Mouse (Mus musculus) left cerebral cortex, postnatal 25 days (tissue): Measurements from ENCODE around the gene Dcst2. TPM values are rescaled to one million over a fixed set of nuclear protein-coding genes. Genes with fewer than 3 reads are reported as not detected.

ENCODE experiments used
- DNase-seq, 2 experiments: peaks; one replicate each; pipeline ENCODE4 v3.0.0; 2022; ENCODE audit warnings: low spot score in 2 of 2, mixed read lengths in 1 of 2
- intact Hi-C: fragments of 180-260 bp; cut with DNase I; formaldehyde crosslinking; loops from one replicate; pipeline ENCODE4 v1.15.1; 2025
- total RNA-seq, 2 experiments: library from RNA; stranded (reverse); gene quantifications; 2 replicates each; pipeline ENCODE4 v1.2.3; 2021

The Dcst2 gene
- under 1 TPM in 1 of 2 experiments, not detected in 1; 0.32 TPM for total RNA-seq

DNA sequence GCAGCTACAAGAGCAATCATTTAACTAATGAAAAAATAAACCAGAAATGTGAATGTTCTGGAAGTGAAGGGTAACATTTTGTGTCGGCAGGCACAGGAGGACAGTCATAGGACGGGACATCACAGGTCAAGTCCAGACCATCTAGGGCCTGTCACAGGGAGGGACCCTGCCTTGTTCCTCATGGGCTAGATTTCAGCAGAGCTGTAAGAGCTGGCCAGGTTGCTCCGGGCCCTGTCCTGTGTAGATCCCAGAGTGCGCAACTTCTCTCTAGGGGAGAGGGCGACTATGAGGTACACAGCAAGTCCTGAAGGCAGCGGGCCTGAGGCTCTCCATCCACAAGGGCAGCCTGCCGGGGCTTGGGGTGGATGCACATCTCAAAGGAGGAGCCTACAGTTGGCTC lies at the start of gene Dcst2:
Dcst2 (plus strand) TSS at position 301 of the 400 bp plus-strand sequence.
- no peak for DNase-seq
- intact Hi-C loops: no loop called here

DNA sequence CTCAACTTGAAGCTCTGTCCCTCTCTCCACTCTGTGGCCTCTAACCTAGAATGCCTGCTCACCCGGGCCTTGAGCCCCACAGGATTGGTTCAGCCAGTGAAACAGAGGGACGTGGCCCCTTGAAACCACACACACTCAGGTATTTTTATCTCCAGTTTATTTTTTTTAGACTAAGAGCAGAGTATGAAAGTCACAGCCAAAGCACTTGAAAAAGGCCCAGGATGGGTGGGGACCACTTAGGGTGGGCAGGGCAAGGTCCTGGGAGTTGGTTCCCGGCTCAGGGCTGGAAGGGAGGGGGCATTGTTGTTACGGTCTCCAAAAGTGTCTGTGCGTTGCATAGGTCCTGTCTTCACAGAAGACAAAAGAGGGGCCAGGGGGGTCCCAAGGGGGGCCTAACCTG lies 47.4 kb upstream of the Dcst2 start:
- intact Hi-C loops: loop anchor here (10.0 kb wide), 1 partner anchor 360 kb away; the partner anchor contains the start of genes Ash1l and Dap3
- DNase-seq: no peak

DNA sequence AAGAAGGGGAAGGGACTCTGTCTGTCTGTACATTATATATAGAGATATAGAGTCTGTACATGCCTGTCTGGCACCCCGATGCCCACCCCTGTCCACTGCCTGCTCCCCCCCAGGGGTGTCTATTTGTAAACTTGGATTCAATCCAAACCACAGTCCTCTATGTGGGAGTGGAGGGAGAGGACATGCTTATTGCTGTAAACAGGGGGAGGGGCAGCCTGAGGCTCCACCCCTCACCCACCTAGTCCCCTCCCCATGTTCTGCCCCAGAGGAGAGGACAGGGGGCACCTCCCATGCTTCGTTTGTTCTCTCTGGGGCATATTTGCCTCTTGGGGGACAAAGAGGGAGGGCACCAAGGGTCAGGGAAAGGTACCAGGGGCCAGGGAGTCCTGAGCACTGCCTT lies 47.0 kb upstream of the Dcst2 start:
- intact Hi-C loops: loop anchor here (5.0 to 10.0 kb wide), 2 partner anchors 360 to 543 kb away; partner anchors contain the start of genes Ash1l and Dap3

DNA sequence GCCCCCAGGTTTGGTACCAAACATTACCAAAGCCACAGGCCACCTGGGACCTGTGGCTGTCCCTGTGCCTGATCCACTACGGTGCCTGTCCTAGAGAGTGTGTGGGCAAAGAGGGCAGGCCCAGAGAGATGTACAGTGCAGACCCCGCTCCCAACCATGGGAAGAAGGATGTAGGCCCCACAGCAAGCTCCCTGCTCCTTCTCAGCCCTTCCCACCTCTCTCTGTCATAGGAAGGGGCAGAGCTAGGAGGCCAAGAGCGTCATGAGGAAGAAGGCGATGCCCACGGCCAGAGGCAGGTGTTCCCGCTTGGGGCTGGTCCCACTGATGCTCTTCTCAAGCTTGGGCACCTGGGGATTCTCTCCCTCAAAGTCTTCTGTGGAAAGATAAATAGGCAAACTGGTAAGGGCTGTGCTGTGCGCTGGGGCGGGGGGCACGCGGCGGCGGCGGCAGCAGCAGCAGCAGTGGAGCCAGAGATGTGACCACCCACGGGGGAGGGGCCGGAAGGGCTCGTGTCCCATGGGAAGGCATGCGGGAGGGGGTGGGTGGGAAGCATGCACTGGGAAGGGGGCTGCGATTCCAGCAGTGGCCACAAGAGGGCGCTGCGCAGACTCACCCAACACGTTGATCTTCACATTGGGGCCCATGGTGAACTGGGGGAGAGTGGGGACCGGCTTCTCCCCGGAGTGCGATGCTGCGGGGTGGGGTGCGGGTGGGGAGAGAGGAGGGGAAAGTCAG lies 46.4 kb upstream of the Dcst2 start:
- intact Hi-C loops: loop anchor here (5.0 to 10.0 kb wide), 2 partner anchors 361 to 542 kb away; partner anchors contain the start of genes Ash1l and Dap3
- DNase-seq: peak; percentile 75 to 79

More for the DNA sequence above, 47.0 kb upstream of the Dcst2 start:
- DNase-seq: no peak

DNA sequence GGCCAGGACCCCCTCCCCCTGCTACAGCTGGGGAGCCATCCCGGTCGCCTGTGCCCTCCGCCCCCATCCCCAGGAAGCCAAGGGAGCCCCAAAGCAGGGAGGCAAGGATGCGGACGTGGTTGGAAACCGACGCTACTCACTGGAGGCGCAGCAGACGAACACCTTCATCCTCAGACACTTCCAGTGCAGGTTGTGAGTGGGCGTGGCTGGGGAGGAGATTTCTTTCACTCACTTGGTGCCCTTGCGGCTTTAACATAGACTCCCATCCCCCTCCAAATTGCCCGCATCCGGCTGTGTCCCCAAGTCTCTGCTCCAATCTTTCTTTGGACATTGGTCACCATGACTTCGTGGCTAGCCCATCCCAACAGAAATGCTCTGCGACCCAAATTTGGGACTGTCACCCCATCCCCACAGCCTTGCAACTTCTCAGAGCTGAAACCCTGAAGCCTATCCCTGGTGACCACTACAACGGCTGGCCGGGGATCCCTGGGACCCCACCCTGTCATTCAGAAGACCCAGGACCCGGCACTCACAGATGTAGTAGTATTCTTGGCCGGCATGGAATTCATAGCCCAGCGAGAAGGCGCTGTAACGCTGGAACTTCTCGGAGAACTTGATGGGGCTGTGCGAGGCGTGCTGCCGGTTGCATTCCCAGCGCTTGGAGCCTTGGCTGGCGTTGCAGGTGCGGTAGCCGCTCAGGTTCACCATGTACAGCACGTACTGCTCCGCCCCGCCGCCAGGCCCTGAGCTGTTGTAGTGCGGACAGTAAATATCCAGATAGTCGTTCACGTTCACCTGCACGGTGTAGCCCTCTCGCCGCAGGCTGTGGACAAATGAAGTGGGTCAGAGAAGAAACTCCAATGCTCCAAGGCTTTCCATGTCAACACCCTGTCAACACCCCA lies 45.6 kb upstream of the Dcst2 start:
- peak in 1 of 2 experiments; percentile 37 for DNase-seq
- intact Hi-C loops: loop anchor here (2.0 to 10.0 kb wide), 6 partner anchors 23 to 541 kb away; partner anchors contain the start of genes Ash1l, Dap3, Efna4 and Ube2q1

DNA sequence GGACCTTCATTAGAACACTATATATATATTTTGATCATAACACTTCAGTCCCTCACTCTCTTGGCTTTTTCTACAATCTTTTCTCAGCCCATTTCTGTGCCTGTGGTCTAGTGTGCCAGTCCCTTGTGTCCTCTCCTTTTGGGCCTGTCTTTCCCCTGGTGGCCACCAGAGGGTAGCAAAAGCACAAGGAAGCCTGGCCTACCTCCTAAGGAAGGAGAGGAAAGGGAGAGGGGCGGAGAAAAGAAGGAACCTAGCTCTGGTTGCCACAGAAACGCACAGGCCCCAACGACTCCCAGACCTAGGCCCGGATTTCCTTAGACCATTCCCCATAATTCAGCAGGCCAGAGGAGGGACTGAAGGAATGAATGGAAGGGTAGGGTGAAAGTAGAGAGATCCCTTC lies 44.9 kb upstream of the Dcst2 start:
- intact Hi-C loops: loop anchor here (2.0 to 10.0 kb wide), 6 partner anchors 22 to 540 kb away; partner anchors contain the start of genes Ash1l, Dap3, Efna4 and Ube2q1
- peak; percentile 90 to 96 for DNase-seq

DNA sequence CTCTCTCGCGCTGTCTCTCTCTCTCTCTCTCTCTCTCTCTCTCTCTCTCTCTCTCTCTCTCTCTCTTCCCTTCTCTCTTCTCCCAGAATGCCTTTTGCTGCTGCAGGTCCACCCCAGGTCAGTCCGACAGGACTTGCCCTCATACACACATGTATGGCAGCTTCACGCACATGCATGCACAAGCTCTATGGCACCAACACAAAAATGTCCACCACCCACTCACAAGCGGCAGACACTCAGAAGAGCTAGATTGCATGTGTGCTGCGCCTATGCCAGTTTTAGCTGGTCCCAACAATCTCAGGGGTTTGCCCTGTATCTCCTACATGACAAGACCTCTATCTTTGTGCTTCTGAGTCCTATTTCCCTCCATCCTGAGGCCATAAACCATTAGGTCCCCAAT lies 44.5 kb upstream of the Dcst2 start:
- DNase-seq: peak in 1 of 2 experiments; percentile 59
- intact Hi-C loops: loop anchor here (2.0 to 10.0 kb wide), 6 partner anchors 22 to 540 kb away; partner anchors contain the start of genes Ash1l, Dap3, Efna4 and Ube2q1

DNA sequence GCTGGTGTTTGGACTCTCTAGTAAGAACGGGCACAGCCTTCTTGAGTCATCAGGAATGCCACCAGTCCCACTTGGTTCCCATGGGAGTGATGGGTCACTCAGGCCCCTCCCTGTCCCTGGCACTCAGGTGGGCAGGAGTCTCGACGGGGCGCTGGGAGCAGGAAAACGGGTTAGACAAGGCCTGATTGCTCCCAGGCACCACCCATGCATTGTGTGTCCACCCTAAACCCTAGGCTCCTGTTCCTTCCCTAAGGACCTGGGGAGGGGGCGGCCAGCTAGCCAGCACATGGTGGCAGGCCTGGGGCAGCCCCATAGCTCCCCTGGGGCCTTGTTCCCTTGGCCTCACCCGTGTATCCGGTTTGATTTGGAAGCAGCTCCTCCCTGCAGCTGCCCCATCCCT lies 43.5 kb upstream of the Dcst2 start:
- intact Hi-C loops: loop anchor here (5.0 to 10.0 kb wide), 2 partner anchors 364 to 539 kb away; partner anchors contain the start of genes Ash1l and Dap3
- DNase-seq: no peak

DNA sequence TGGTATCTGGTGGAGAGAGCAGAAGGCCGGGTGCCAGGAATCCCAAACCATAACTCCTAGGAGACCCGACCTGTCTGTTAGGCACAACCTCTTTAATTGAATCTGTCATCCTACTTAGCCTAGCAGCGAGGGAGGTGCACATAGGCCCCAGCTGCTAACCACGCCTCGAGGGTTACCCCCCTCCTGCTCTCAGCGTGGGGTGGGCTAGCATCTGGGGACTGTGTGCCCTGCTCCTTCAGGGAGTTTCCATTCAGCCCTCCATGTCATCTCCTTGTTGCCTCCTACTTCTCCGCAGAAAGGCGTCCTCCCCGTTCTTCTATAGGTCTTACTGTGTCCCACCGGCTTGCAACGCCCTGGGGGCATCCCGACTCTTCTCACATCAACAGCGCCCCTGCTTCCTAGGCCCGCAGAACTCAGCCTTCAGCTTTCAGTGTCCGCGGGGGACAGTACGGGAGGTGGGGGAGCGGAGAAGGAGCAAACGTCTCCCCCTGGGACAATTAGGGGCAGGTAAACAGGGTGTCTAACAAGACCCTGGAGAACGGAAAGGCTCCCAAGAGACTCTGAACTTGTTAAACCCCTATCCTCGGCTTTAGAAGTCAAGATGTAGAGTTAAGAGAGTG lies 42.7 kb upstream of the Dcst2 start:
- DNase-seq: no peak
- intact Hi-C loops: loop anchor here (5.0 to 10.0 kb wide), 2 partner anchors 364 to 538 kb away; partner anchors contain the start of genes Ash1l and Dap3

DNA sequence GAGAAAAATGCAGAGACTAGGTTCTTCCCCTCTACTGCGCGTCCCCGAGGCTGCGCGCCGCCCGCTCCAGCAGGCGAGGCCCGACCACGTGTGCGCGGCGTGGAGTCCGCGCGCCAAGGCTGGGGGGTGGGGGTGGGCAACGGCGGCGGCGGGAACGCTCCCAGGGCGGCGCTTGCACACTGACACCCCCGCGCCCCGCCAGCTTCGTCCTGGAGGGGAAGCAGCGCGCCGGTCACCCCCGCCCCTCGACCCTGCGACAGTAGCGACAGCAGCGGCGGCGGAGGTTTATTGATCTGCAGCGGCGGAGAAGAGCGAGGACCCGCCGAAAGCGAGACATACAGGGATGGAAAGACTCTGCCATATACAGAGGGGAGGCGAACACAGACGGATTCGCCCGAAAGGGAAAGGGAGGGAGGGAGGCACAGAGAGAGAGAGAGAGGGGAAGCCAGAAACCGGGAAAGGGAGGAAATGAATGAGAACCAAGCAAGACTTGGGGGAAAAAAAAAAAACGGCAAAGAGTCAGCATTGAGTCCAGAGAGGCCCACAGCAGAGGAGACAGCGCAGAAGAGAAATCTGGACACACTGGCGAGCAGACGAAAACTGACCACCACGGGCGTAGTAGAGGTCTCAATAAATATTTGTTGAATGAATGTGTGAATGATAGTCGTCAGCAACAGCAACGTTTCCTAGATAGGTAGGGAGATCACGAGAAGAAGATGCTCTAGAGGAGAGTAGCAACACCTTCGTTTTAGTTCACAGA lies 42.0 kb upstream of the Dcst2 start:
- peak; percentile 54 to 66 for DNase-seq
- intact Hi-C loops: loop anchor here (5.0 to 10.0 kb wide), 3 partner anchors 365 to 643 kb away; partner anchors contain the start of genes Ash1l, Atp8b2 and Dap3

DNA sequence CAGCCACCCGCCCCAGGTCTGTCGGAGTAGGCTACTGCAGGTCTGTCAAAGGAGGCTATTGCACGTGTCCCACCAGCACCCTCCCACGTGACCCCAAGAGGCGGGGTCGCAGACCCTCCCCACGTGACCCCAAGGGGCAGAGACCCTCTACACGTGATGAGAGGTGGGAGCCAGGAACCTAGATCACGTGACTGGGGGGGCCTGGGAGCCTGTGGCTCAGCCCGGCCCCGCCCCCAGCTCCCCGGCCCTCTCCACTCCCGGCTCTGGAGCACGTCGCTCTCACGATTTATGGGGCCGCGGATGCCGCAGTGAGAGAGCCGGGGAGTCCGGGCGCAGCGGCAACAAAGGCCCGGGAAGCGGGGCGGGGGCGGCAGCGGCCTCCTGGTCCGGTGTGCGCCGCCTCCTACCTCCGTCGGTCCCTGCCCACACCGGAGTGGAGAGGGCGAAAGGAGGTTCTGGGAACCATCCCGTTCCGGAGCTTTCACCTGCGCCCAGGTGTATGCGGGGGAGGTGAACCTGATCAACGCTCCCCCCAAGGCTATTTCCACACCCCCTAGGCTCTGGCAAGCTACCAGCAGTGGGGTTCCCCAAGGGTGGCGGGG lies 41.1 kb upstream of the Dcst2 start:
- intact Hi-C loops: loop anchor here (5.0 kb wide), 1 partner anchor 642 kb away; the partner anchor contains the start of gene Atp8b2
- DNase-seq: peak; percentile 59 to 61

DNA sequence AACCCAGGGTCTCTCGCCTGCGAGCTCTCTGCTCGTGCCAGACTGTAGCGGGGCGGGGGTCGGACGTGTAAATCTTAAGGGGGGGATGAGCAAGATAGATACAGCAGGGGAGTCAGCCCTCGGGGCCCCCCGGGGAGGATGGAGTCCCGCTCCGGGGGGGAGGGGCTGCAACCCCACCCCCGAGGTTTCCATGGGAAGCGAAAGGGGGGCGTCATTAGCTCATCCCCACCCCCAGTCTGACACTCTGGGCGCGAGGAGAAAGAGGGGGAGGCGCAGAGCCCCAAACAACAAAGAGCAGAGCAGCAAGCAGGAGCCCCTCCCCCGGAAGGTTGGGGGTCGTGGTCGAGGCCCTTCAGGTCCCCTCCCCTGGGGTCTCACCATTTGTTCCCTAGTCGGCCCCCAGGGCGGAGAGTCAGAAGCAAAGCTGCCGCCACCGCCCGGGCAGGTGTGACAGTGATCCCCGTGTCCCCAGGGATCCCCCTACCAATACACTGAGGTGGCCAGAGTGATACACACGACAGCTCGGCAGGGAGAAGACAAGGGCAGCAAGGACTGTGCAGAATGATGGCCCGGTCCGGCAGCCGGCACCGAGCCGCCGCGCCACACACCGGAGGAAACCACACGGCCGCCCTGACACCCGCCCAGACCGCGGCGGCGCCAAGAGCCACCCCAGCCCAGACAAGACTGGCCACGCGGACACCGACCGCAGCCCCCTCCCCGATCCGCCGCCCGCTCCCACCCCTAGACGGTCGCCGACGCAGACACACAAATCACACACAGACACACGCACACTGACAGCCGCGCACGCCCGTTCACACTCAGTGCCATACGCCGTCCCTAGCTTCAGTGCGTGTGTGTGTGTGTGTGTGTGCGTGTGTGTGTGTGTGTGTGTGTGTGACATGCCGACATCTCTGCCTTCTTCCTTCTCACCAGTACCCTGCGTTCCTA lies 40.3 kb upstream of the Dcst2 start:
- peak; percentile 44 to 55 for DNase-seq
- intact Hi-C loops: loop anchor here (5.0 kb wide), 1 partner anchor 641 kb away; the partner anchor contains the start of gene Atp8b2

DNA sequence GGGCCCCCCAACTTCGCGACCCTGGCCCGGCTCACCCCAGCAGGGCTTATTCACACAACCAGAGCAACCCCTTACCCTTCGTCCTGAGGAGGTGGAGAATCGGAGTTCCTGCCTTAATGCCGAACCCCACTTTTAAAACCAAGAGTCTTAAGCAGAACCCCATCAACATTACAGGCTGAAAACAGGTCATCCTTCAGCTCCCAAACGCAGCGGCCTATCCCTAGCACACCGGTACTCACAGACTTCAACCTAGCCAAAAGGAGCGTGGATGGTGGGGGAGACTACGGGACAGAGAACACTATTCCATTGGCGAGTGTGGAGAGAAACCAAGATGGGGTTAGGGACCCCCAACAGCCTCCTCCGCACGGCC lies 39.7 kb upstream of the Dcst2 start:
- intact Hi-C loops: loop anchor here (5.0 kb wide), 1 partner anchor 640 kb away; the partner anchor contains the start of gene Atp8b2
- no peak for DNase-seq

DNA sequence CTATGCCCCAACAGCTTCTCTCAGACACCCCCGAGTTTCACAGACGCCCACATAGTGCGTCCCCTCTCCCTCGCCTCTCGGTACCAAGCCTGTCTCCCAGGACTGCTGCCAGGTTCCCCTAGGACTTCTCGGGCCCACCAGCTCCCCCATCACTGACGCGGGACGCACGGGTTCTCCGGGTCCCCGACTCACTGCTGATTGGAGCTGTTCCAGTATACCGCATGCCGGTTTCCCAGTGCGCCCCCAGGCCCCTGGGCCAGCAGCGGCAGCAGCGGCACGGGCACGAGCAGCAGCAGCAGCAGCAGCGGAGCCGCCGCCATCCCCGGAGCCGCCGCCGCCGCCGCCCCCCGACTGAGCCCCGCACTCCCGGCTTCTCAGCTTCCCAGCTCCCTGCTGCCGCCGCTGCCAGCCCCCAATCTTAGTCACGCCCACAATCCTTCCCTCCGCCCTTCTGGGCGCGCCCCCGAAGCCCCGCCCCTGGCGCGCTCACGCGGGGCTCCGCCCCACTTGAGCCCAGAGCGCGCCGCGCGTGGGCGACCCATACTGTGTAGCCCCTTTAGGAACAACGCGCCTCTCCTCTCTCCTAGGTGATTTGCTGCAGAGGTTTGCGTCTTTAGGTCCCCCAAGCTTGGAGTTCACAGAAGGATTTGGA lies 39.1 kb upstream of the Dcst2 start, which contains the start of gene Efna3:
Efna3 (minus strand) TSS at position 452 of the 652 bp plus-strand sequence.
- intact Hi-C loops: loop anchor here (5.0 kb wide), 1 partner anchor 640 kb away; the partner anchor contains the start of gene Atp8b2
- peak; percentile 88 to 93 for DNase-seq

DNA sequence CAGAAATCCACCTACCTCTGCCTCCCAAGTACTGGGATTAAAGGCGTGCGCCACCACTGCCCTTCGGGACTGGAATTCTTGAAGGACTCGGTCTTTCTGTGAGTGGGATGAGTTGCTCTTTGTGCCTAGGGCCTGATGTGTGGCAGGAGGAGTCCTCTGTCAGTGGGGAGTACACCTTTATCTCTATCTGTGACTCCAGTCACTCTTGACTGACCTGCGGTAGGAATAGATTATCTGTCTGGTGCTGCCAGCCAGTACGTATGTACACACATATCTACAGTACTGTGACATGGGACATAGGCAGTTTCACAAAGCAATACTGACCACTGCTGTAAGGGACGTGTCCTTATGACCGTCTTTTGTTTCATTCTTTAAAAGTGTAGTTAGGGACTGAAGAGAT lies 35.9 kb upstream of the Dcst2 start:
- intact Hi-C loops: no loop called here
- no peak for DNase-seq

DNA sequence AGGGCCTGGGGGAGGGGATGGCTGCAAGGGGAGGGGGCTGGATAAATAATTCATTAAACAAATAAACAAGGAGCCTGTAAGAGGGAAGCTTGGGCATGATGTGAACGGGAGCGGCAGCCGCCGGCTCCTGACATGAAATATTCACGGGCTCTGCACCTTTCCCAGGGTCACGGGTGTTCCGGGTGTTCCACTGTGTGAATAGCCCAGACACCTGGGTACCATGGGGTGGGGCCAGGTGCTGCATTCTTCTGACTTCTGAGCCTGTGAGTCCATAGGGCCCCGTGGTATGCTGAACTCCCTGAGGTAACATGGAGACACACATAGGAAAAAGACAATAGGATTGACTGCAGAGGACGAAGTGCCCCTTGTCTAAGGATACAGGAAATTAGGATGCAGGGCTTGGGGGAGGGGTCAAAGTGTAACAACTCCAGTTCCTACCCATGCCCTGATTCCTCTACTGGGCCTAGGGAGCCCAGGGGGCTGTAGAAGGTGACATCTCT lies 34.4 kb upstream of the Dcst2 start:
- no peak for DNase-seq
- intact Hi-C loops: no loop called here
